Mouse (Mus musculus) c-Kit-positive CD71-negative TER-119-negative erythroid progenitor cells, embryonic 14.5 days (primary cell): ENCODE results near the gene Olfr545.
"Not testable (repeated sequence)": the region's sequence is repeated elsewhere in the genome, so short reads cannot be mapped to it uniquely, and the experiment has no call there.

Experiments used
- DNase-seq: peaks from one replicate; pipeline ENCODE4 v3.0.0-alpha.2; 2013; ENCODE audit warnings: low read depth

The Olfr545 gene

DNA sequence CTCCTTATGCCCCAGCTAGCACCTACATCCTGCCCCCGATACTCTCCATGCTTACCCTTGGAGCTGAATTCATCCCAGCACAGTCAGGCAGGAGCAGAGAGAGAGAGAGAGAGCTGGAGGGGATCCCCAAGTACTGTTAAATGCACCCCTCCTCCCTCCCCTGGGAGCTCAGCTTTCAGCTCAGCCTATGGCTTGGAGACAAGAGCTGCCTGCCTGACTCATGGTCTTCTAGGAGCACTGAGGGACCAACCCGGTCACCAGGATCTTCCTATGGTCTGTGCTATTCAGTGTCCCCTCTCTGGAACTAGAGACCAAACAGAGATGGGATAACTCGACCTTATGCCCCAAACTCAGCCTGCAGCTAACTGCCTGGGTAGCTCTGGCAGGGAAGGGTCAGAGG lies at the start of gene Olfr545:
Olfr545 (minus strand) TSS at position 101 of the 400 bp plus-strand sequence.
- no peak for DNase-seq

DNA sequence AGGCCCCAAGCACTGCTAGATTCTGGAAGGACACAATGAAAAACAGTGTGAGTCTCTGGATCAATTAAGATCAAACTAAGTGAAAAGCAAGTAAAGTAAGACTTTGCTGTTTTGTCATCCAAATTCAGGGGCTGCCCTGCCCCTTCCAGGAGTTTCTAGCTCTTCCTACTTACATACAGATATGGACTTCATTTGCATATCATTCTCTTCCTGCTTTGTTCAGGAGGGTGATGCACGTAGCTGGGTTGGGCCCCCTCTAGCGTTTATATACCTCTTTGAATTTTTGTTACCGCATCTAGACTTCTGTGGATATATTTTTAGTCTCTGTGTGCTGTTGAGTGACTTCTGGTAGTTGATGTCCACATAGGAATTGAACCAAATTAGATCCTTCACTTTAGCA lies 41.9 kb upstream of the Olfr545 start:
- no peak for DNase-seq

DNA sequence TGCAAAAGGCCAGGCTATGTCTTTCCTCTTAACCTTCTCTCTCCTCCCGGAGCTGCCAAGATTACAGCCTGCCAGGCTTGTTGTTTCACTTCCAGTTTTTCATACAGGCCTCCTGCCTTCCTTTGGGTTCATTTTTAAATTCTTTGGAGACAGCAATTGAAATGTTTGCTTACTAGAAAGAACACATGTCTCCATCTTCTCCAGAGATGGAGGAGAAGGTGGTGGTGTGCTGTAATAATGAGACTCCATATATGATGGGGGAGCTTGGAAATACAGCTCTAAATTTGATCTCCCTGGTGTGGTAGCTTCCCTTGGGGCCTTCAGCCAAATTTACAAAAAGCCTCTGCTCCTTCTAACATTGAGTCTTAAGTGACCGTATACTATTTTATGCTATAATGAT lies 41.2 kb upstream of the Olfr545 start, which contains the start of gene Olfr548-ps1:
Olfr548-ps1 (plus strand) TSS at position 301 of the 400 bp plus-strand sequence.
- no peak for DNase-seq

DNA sequence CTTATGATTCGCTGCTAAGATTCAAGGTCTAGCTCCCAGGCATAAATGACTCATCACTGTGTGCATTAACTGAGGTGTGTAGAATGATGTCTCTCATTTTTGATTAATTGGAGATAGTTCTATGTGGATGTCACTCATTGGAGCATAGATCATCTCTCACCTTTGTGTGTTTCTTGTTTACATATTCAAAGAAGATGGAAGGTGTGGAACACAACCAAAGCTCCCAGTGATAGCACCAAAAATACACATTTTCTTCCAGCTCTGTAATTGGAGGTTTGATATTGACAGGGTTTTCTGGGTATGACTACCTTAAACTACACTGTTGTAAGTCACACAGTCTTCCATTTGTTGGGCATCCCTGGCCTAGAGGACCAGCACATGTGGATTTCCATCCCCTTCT lies 35.1 kb upstream of the Olfr545 start, which contains the start of gene Olfr547:
Olfr547 (plus strand) TSS at position 301 of the 400 bp plus-strand sequence.
- no peak for DNase-seq

DNA sequence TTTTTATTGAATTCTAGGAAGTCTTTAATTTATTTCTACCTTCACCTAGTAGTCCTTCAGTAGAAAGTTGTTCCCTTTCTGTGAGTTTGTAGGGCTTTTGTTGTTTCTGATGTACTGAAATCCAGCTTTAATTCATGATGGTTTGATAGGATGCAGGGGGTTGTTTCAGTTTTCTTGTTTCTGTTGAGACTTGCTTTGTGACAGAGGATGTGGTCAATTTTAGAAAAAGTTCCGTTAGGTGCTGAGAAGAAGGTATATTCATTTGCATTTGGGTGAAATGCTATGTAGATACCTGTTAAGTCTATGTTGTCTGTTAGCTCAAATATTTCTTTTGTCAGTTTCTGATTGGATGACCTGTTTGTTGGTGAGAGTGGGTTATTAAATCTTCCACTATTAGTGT lies 29.7 kb upstream of the Olfr545 start:
- no peak for DNase-seq

DNA sequence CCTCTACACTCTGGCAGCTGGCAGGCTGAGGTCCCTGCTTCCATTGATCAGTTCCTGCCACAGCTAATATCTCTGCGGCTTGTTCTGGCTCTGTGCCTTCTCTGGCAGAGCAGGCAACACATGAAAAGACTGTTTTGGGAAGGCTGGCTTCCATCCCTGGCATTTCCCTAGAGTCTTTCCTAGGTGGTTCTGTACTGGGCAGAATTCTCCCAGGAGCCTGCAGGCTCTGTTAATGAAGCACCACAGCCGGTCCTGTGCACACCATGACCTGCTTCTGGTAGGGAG lies 17.6 kb upstream of the Olfr545 start:
- no peak for DNase-seq

DNA sequence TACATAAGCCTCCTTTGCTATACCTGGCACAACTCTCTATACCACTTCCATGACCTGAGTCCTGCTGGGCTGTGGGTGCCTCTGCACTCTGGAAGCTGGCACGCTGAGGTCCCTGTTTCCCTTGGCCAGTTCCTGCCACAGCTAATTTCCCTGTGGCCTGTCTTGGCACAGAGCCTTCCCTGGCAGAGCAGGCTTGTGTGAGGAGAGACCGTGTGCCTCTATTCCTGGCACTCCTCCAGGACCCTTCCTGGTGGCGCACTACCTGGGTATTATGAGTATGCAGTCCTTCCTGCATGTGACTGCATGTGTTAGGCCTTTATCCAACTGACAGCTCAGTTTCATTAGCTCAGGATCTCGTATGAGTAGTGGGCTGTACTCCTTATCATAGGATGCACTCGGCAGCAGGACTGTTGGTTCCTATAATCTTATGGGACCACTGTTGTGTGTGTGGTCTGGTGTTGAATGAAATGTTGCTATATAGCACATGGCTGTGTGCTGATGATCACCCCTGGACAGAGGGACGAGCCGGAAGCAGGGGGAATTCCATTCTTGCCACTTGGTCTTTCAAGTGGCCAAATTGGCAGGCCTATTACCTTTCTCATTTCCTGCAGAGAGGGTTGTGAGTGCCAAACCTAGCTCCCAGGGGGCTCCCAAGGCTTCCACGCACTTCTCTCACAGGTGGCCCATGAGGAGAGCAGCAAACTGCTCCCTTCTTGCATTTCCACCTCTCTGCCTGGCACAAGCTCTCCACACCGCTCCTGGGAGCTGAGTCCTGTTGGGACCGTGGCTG lies 17.1 kb upstream of the Olfr545 start:
- no peak for DNase-seq

DNA sequence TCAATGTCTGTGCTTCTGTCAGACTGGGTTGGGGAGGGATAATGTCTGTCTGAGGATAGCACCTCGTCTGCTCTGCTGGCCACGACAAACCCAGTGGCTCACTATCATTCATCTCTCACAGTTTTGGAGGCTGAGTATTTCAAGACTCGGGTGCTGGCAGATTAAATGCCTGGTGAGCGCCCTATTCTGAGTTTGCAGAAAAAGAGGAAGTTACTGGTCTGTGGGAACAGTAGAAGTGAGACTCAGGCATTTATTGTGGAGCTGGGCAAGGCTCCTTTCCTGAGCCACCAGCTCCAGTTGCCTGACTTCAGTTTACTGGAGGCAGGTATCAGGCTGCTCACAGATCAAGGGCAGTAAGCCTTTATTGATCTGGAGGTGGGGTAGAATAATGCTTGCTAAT lies 14.8 kb upstream of the Olfr545 start:
- DNase-seq, result peak; percentile 18

DNA sequence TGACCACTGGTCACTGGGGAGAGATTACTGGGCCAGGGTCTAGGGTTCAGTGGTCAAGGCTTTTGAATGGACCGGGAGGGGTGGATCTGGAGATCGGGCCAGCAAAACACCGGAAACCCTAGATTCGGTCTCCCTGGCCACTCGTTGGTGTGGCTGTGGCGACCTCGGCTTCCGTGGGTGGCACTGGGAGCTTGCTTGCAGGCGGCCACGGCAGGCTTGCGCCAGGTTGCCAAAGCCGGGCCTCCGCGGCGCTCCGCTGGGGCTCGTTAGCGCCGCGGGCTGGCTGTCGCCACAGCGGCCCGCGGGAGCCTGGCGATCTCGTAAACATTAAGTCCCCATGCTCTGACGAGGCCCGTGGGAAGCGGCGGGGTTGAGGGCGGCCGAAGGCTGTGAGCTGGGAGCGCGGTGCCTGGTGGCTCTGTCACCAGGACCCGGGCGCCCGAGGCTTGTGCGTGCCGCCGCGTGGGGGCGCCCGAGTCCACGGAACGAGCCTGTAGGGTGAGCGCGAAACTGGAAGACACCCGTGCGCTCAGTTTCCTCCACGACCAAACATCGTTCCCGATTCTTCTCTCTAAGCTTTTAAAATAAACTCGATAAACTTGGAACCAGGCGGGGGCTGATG lies 13.6 kb upstream of the Olfr545 start:
- DNase-seq, result peak; percentile 59

DNA sequence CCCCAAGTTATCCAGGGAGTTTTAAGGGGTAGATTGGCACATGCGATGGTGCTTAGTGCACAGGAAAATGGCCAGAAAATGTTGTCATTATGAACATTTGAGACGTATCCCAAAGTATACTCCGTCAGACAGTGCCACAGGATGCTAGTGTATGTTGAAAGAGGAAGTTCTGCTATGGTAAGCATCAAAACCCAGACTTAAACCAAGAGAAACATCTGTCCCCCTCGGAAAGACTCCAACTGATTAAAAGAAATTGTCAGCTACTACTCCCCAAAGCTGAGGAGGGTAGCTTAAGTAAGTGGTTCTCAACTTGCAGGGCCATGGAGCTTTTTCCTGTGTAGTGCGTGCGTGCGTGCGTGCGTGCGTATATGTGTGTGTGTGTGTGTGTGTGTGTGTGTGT lies 12.6 kb upstream of the Olfr545 start:
- no peak for DNase-seq

DNA sequence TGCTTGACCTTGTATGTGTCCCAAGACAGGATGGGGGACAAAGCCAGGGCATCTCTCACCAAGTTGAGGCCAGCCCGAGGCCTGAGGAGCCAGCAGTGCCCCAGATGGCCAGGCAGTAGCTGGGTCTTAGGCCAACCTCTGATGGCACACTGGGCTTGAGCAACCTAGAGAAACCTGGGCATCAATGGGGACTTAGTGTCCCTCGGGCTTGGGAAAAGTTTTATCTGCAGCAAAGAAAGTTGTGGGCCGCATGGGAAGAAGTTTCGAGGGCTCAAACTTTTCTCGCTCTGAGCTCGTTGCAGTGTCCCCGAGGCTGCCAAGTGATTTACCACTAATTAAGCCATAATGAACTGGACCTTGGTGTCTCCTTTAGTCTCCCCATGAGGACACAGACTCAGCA lies 10.4 kb upstream of the Olfr545 start:
- no peak for DNase-seq

DNA sequence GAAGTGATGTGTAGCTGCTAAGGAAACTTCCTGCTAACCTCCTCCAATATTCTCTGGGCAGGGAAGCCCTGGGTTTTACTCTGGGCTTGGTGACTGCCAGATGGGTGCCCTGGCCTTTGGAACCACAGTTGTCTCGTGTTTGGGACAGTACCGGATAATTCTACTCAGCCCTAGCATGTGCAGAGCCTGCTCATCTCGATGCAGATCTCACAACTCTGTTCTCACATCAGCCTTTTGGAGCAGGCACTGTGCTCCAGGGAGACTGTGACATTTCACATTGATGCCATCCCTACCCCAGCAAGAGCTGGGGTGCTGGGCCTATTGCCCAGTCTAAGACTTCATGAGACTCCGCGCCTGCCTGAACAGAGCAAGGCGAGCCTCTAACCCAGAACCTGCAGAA lies 9.3 kb upstream of the Olfr545 start:
- no peak for DNase-seq

DNA sequence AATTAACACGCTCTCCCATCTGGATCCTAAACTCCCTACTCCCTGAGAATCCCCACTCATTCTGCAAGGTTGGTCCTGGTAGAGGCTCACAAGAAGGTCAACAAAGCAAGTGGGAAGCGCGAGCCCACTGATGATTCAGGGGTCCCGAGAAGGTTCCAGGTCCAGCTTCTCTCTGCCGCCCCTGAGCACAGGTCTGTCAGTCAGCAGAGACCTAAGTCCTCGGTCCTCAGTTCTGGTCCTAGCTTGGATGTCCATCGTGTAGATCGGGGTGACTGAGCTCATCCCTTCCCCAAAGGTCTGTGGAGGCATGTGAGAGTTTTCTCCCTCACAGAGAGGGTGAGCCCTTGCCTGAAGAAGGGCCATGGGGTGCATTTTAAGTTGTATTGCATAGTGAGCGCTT lies 8.7 kb upstream of the Olfr545 start:
- DNase-seq, result no peak

DNA sequence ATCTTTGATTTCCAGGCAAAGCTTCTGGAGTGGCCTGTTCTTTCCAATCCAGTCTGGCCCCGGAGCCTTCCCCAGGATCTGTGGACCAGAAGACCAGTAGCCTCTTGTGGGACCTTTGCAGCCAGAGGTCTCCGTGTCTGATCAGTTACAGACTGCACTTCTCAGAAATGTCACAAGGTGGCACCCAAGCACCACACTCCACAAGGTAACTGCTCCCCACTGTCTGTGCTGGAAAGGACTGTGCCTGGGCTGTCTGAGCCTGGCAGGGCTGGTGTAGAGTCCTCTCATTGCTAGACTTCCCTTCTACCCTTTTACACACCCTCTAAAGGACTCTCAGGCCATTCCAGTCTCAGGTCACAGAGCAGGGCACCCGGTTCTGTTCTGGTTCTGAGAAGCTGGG lies 7.5 kb upstream of the Olfr545 start:
- peak; percentile 64 for DNase-seq

DNA sequence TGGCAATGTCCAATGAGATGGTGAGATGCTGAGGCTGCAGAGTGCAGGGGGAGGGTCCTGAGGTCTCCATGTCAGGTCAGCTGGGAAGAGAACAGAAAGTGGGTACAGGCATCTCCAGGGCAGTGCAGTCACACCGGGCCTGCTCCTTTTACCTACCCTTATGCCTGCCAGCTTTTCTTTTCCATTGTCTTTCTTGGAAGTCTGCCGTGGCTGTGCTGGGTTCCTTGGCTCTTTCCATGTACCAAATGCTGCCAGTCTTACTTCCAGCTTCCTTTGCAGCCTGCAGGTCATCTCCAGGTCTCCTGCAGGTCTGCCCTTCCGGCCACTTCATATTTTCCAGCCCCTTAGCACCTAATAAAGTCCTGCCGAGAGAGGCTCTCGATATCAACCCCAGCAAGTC lies 2.6 kb upstream of the Olfr545 start:
- DNase-seq, result no peak

DNA sequence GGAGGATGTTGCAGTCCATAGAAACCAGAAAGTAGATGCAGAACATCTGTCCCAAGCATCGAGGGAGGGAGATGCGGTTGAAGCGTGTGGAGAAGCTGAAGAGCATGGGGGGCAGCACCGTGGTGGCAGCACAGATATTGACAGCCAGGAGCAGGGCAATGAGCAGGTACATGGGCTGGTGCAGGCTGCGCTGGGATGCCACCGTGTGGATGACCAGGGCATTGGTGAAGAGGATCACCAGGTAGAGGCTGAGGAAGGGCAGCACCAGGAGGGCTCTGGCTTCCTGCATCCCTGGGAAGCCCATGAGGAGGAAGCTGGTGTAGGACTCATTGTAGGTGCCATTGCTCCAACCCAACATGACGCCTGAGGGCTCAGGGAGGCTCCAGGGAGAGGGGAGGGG lies 5.0 kb downstream of the Olfr545 start:
- DNase-seq, result not testable (repeated sequence)

DNA sequence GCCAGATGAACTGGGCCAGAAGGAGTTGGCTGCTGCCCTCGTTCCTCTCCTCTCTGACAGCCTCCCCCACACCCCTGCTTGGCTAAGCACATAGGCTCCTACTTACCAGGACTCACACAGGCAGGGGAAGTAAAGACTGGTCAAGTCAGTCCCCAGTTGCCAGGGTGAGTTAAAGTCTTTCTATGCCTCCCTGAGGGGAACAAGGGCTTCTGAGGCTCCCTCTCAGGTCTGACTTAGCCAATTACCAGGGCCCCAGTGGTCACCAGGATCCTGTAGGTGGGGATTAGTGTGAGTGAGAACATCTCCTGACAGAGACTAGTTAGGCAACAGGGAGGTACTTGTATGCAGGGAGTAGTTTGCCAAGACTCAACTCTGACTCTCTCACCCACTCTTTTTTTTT lies 11.2 kb downstream of the Olfr545 start, which contains the start of gene Olfr544:
Olfr544 (minus strand) TSS at position 153 of the 400 bp plus-strand sequence.
- no peak for DNase-seq

DNA sequence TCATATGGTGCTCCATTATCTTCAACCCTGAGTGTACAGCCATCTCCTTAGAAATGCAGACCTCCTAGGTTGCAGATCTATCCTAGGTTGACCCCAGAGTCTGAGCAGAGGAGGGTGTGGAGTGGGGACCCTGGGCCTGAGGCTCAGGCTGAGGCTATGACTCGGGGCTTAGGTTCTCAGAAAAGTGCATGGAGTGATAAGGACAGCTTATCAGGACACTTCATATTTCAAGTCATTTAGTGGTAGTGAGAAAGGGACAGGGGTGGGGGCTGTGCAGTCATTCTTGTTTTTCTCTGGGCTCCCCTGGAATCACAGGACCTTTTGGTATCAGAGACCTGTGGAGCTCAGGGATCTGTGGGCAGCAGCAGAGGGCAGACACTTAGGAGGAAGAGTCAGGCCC lies 13.3 kb downstream of the Olfr545 start:
- DNase-seq, result no peak

DNA sequence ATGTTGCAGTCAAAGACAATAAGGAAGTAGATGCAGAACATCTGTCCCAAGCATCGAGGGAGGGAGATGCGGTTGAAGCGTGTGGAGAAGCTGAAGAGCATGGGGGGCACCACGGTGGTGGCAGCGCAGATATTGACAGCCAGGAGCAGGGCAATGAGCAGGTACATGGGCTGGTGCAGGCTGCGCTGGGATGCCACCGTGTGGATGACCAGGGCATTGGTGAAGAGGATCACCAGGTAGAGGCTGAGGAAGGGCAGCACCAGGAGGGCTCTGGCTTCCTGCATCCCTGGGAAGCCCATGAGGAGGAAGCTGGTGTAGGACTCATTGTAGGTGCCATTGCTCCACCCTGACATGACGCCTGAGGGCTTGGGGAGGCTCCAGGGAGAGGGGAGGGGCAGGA lies 14.6 kb downstream of the Olfr545 start:
- not testable (repeated sequence) for DNase-seq

DNA sequence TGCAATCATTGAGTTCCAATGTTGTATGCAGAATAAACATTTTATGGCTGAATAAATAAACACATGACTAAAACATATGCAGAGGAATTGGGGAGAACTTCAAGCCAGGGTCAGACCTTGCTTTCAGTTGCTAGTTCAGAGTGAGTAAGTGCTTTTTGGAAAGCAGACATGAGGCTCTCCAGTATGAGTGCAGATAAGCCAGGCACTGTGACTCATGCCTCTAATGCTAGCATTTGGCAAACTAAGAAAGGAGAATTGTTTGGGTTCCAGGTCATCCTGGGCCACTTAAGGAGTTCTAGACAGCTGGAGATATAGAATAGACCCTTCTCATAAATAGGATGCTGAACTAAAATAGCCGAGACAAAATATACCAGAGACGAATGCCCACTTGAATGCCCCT lies 15.7 kb downstream of the Olfr545 start:
- no peak for DNase-seq

DNA sequence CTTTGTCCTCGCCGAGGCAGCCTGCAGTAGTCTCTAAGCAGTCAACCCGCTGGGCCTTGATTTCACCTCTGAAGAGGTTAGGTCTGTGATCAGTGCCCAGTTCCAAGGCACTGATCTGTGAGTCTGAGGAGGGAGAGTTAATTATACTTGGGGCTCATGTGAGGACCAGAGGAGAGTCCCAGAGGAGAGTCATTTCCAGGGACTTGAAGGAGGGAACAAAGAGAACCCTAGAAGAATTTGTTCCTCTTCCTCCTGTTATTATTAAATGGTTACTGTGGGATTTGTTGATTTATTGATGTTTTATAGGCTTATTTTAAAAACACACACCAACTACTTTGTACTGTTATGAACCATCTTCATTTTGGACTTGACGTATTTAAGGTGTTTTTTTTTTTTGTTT lies 17.8 kb downstream of the Olfr545 start, which contains the start of gene Olfr543:
Olfr543 (minus strand) TSS at position 101 of the 400 bp plus-strand sequence.
- no peak for DNase-seq

DNA sequence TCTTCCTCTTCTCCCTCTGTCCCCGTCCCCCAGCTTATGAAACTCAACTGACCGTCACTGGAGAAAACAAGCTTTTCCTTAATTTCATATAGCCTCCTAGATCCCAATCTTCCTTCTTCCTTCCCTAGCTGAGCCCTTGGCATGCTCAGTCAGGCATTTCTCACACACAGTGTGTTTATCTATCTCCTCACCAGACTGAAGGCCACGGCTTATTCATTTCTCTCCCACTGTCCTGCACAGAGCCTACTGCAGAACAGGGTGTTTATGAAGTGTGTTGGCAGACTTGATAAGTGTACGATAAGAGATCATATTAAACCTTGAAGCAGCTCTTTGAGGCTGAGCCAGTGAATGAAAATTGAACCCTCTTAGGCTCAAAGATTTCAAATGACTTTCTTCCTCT lies 18.6 kb downstream of the Olfr545 start:
- DNase-seq, result no peak

DNA sequence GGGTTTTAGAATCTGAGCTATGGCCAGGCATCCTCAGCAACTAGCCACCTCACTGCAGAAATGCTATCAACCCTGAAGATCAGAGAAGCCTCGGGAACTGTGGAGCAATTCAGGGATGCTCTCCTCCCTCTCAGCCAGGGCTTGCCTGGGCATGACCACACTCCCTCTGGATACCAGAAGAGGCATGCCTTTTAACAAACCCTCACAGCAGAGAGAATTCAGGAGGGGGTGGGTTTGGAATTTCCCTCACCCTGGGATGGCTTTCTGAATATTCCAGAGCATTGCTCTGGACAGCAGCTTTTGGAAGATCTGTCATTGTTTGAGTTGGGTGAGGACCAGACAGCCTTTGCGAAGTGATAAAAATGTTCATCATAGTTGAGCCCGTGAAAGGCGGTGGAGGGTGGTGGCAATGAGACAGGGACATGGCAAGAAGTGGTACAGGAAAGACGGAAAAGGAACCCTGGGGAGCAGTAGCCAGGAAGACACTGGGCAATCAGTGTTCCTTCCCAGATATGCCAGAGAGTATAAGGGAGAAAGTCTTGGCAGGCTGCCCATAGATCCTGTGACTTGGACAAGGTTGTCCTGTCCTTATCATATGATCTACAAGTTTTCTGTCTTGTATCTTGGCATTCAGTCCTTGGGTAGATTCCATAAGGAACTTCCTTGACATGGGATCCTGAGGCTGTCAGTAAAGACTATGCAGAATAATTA lies 19.9 kb downstream of the Olfr545 start:
- DNase-seq, result no peak
